Mouse (Mus musculus) hindbrain, embryonic 15.5 days (tissue): ENCODE results near the gene Pkd1l2. TPM values are rescaled to one million over a fixed set of nuclear protein-coding genes. Genes with fewer than 3 reads are reported as not detected.

ENCODE experiments used
- ATAC-seq: fragments of 200-750 bp; cut with Nextera tagmentation; 2 replicates; pipeline ENCODE4 v1.8.0; 2017; ENCODE audit warnings: low read depth, moderate number of reproducible peaks, moderate TSS enrichment; ENCODE audit not compliant: low FRiP score
- H3K27ac ChIP-seq: fragments of 300-500 bp; sonication (generic); replicated peaks from 2 replicates; pipeline ENCODE4 v1.5.1; 2015; ENCODE audit warnings: mild to moderate bottlenecking, inconsistent platforms
- H3K27me3 ChIP-seq: fragments of 300-500 bp; sonication (generic); 2 replicates; pipeline ENCODE4 v1.6.1; 2015; ENCODE audit warnings: control low read depth, inconsistent platforms
- H3K36me3 ChIP-seq: fragments of 300-500 bp; sonication (generic); 2 replicates; pipeline ENCODE4 v1.6.1; 2015; ENCODE audit warnings: control low read depth, inconsistent platforms
- H3K4me1 ChIP-seq: fragments of 300-500 bp; sonication (generic); replicated peaks from 2 replicates; pipeline ENCODE4 v1.6.1; 2015; ENCODE audit warnings: control low read depth, inconsistent platforms
- H3K4me2 ChIP-seq: fragments of 300-500 bp; sonication (generic); 2 replicates; pipeline ENCODE4 v1.6.1; 2015; ENCODE audit warnings: moderate library complexity, mild to moderate bottlenecking, inconsistent platforms
- H3K4me3 ChIP-seq: fragments of 300-500 bp; sonication (generic); 2 replicates; pipeline ENCODE4 v1.5.1; 2015; ENCODE audit warnings: mild to moderate bottlenecking, inconsistent platforms
- H3K9ac ChIP-seq: fragments of 300-500 bp; sonication (generic); 2 replicates; pipeline ENCODE4 v1.6.1; 2015; ENCODE audit warnings: inconsistent platforms
- H3K9me3 ChIP-seq: fragments of 300-500 bp; sonication (generic); 2 replicates; pipeline ENCODE4 v1.6.1; 2016; ENCODE audit warnings: control low read depth, inconsistent platforms
- WGBS: fragments of 180-500 bp; shearing (Covaris S2); methylation state at CpG from one replicate; pipeline ENCODE4 v1.1.7; 2015; 5-methylcytosine and 5-hydroxymethylcytosine counted together
- polyA plus RNA-seq: library from polyadenylated mRNA; unstranded; fragments of >200 nt; fragmentation: Nextera tagmentation; extraction: Ambion mirVana; gene quantifications from 2 replicates; pipeline ENCODE4 v1.2.1, GENCODE M21; 2015

Gene Pkd1l2
- polyA plus RNA-seq, 1 experiment from 2014 or later, result 0.16 TPM

- WGBS, result 53% methylated on average over 16 of the region's 16 CpGs
These were observed 27.6 kb upstream of the Pkd1l2 start for GRCm38 (mm10) chr8:117109801-117110390.

GRCm38 (mm10) chr8:117109018-117109711 is 26.9 kb upstream of the Pkd1l2 start:
- no peak overlapping the region for H3K27ac ChIP-seq
- H3K4me3 ChIP-seq, result no peak overlapping the region
- no peaks in the 10 kb centered on the region for H3K27me3 ChIP-seq
- no peaks in the 10 kb centered on the region for H3K9me3 ChIP-seq
- WGBS, result 93% methylated on average over 19 of the region's 19 CpGs
- no peak overlapping the region for H3K4me2 ChIP-seq
- no peaks in the 10 kb centered on the region for H3K4me1 ChIP-seq
- H3K9ac ChIP-seq, result no peak overlapping the region
- ATAC-seq, result no peak
- no peaks in the 10 kb centered on the region for H3K36me3 ChIP-seq

More at GRCm38 (mm10) chr8:117109801-117110390, 27.6 kb upstream of the Pkd1l2 start:
- Histone ChIP-seq H3K4me2 (no peak overlapping the region), H3K27me3 (no peaks in the 10 kb centered on the region), H3K36me3 (no peaks in the 10 kb centered on the region), H3K4me3 (no peak overlapping the region), H3K9me3 (no peaks in the 10 kb centered on the region), H3K4me1 (no peaks in the 10 kb centered on the region), H3K27ac (no peak overlapping the region), H3K9ac (no peak overlapping the region)
- no peak for ATAC-seq

DNA sequence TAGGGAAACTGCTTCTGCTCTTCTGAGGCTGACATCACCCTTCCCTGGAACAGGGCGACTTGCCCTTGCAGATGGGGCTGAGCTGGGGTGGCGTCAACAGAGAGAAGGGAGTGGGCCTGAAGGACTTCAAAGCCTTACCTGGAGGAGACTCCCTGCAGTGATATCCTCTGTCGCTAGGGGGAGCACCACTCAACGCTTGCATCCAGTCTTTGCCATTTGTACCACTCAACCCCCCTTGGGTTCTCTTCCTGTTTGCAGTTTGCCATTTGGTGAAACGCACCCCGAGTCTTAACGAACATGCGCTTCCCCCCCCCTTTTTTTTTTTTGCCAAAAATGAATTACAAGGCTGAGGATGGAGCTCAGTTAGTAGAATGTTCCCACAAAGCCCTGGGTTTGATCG is 25.3 kb upstream of the Pkd1l2 start:
- Histone ChIP-seq H3K27ac (no peak overlapping the region), H3K9ac (no peak overlapping the region), H3K4me1 (no peaks in the 10 kb centered on the region), H3K4me3 (no peak overlapping the region), H3K36me3 (no peaks in the 10 kb centered on the region), H3K9me3 (no peaks in the 10 kb centered on the region), H3K4me2 (no peak overlapping the region), H3K27me3 (no peaks in the 10 kb centered on the region)
- 15% methylated on average over 9 of the region's 9 CpGs for WGBS
- no peak for ATAC-seq

GRCm38 (mm10) chr8:117097564-117098191 is 15.4 kb upstream of the Pkd1l2 start:
- 31% methylated on average over 11 of the region's 11 CpGs for WGBS

GRCm38 (mm10) chr8:117097051-117097563 is 14.9 kb upstream of the Pkd1l2 start:
- Histone ChIP-seq H3K36me3 (no peaks in the 10 kb centered on the region), H3K9me3 (peaks cover 3% of the 10 kb centered on the region; the same call in 1 of the 2 replicates), H3K27ac (peak overlapping the region; percentile 62), H3K4me2 (peak overlapping the region; percentile 31), H3K4me1 (peaks cover 15% of the 10 kb centered on the region; the same call in 1 of the 2 replicates), H3K4me3 (no peak overlapping the region), H3K9ac (no peak overlapping the region), H3K27me3 (no peaks in the 10 kb centered on the region)
- WGBS, result 54% methylated on average over 10 of the region's 10 CpGs
- peak; percentile 49 for ATAC-seq

More at GRCm38 (mm10) chr8:117097564-117098191, 15.4 kb upstream of the Pkd1l2 start:
- no peak overlapping the region for H3K9ac ChIP-seq
- H3K4me3 ChIP-seq, result no peak overlapping the region
- peak overlapping the region; percentile 62 for H3K27ac ChIP-seq
- H3K9me3 ChIP-seq, result peaks cover 3% of the 10 kb centered on the region; the same call in 1 of the 2 replicates
- no peaks in the 10 kb centered on the region for H3K27me3 ChIP-seq
- peak overlapping the region; percentile 31 for H3K4me2 ChIP-seq
- no peaks in the 10 kb centered on the region for H3K36me3 ChIP-seq
- peak; percentile 92 for ATAC-seq
- H3K4me1 ChIP-seq, result peaks cover 15% of the 10 kb centered on the region; the same call in 1 of the 2 replicates

- H3K9ac ChIP-seq, result no peak within 1 kb of the TSS
- 69% methylated on average over 12 of the region's 12 CpGs for WGBS
- no peak for ATAC-seq
These were observed 13.4 kb upstream of the Pkd1l2 start, which contains the start of gene Bco1 for GRCm38 (mm10) chr8:117095647-117096046. Gene Bco1 (plus strand): TSS chr8:117095854.

GRCm38 (mm10) chr8:117094053-117094452 is 11.8 kb upstream of the Pkd1l2 start:
- Histone ChIP-seq H3K27me3 (no peaks in the 10 kb centered on the region), H3K9me3 (no peaks in the 10 kb centered on the region), H3K27ac (no peak overlapping the region), H3K9ac (no peak overlapping the region), H3K4me1 (peaks cover 15% of the 10 kb centered on the region; the same call in 1 of the 2 replicates), H3K4me3 (no peak overlapping the region), H3K4me2 (no peak overlapping the region), H3K36me3 (no peaks in the 10 kb centered on the region)
- ATAC-seq, result no peak
- WGBS, result 58% methylated on average over 5 of the region's 5 CpGs

More at GRCm38 (mm10) chr8:117095647-117096046, 13.4 kb upstream of the Pkd1l2 start, which contains the start of gene Bco1:
- H3K4me3 ChIP-seq, result no peak within 1 kb of the TSS
- H3K27me3 ChIP-seq, result no peaks in the 10 kb centered on the region
- H3K9me3 ChIP-seq, result peaks cover 3% of the 10 kb centered on the region; the same call in 1 of the 2 replicates
- no peaks in the 10 kb centered on the region for H3K36me3 ChIP-seq
- H3K4me1 ChIP-seq, result peaks cover 15% of the 10 kb centered on the region; the same call in 1 of the 2 replicates
- H3K27ac ChIP-seq, result no peak within 1 kb of the TSS
- no peak within 1 kb of the TSS for H3K4me2 ChIP-seq

- Histone ChIP-seq H3K27me3 (no peaks in the 10 kb centered on the region), H3K9me3 (no peaks in the 10 kb centered on the region), H3K27ac (no peak overlapping the region), H3K36me3 (no peaks in the 10 kb centered on the region), H3K4me2 (no peak overlapping the region), H3K4me1 (no peaks in the 10 kb centered on the region), H3K4me3 (no peak overlapping the region), H3K9ac (no peak overlapping the region)
- no peak for ATAC-seq
- WGBS, result 93% methylated on average over 4 of the region's 4 CpGs
These were observed 7.6 kb upstream of the Pkd1l2 start for GRCm38 (mm10) chr8:117089802-117090201.

- no peak for ATAC-seq
- Histone ChIP-seq H3K36me3 (no peaks in the 10 kb centered on the region), H3K4me2 (no peak overlapping the region), H3K27me3 (no peaks in the 10 kb centered on the region), H3K4me1 (no peaks in the 10 kb centered on the region), H3K9me3 (no peaks in the 10 kb centered on the region), H3K9ac (no peak overlapping the region), H3K27ac (no peak overlapping the region), H3K4me3 (no peak overlapping the region)
These were observed 4.8 kb upstream of the Pkd1l2 start for GRCm38 (mm10) chr8:117087036-117087435.

DNA sequence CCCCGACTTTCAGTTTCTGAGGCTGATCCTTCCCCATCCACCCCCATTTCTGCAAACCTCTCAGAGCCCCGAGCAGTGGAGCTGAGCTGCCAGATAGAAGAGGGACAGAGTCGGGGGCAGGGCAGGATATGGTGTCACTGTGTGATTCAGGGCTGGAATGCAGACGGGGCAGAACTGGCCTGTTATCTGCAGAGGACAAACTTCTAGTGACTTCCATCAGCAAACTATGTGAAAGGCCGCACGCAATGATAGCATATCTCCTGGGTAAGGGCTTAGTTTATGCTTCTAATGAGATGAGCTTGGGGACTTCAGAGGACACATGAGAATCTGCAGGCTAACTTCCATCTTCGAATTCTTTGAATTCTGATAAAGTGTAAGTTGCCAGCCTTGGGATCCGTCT is 3.3 kb upstream of the Pkd1l2 start:
- Histone ChIP-seq H3K27me3 (no peaks in the 10 kb centered on the region), H3K9ac (no peak overlapping the region), H3K27ac (no peak overlapping the region), H3K36me3 (no peaks in the 10 kb centered on the region), H3K4me3 (no peak overlapping the region), H3K4me2 (no peak overlapping the region), H3K9me3 (no peaks in the 10 kb centered on the region), H3K4me1 (no peaks in the 10 kb centered on the region)
- ATAC-seq, result no peak
- 72% methylated on average over 8 of the region's 8 CpGs for WGBS

GRCm38 (mm10) chr8:117082947-117083559 is 804 bp upstream of the Pkd1l2 start:
- Histone ChIP-seq H3K4me1 (no peaks in the 10 kb centered on the region), H3K4me3 (no peak overlapping the region), H3K4me2 (no peak overlapping the region), H3K27ac (no peak overlapping the region), H3K36me3 (no peaks in the 10 kb centered on the region), H3K27me3 (no peaks in the 10 kb centered on the region), H3K9ac (no peak overlapping the region), H3K9me3 (no peaks in the 10 kb centered on the region)
- WGBS, result 80% methylated on average over 9 of the region's 9 CpGs
- no peak for ATAC-seq
